Mouse (Mus musculus): ENCODE measurements around the gene Vac14. TPM values are rescaled to one million over a fixed set of nuclear protein-coding genes. Genes with fewer than 3 reads are reported as not detected.

The Vac14 gene
- polyA plus RNA-seq, 1 experiment from 2014 or later = 27.7 TPM

GRCm38 (mm10) chr8:110716075-110716474 lies 97.7 kb downstream of the Vac14 start:
- Histone ChIP-seq H3K9me3 (replicated peaks) (no peaks in the 10 kb centered on the region), H3K4me3 (no peak overlapping the region), H3K4me1 (peaks cover 57% of the 10 kb centered on the region), H3K27me3 (ENCODE audit: low read depth, poor library complexity, severe bottlenecking) (peaks cover 15% of the 10 kb centered on the region), H3K27ac (replicated peaks) (peak overlapping the region; percentile 67), H3K36me3 (peaks cover 49% of the 10 kb centered on the region)
- no peak for DNase-seq (ENCODE audit: low spot score)
- WGBS = 73% methylated on average over 4 of the region's 4 CpGs

GRCm38 (mm10) chr8:110717131-110717530 lies 98.7 kb downstream of the Vac14 start:
- H3K27me3 ChIP-seq (ENCODE audit: low read depth, poor library complexity, severe bottlenecking) = peaks cover 15% of the 10 kb centered on the region
- H3K27ac ChIP-seq (replicated peaks) = peak overlapping the region; percentile 67
- H3K9me3 ChIP-seq (replicated peaks) = no peaks in the 10 kb centered on the region
- H3K4me3 ChIP-seq = no peak overlapping the region
- whole genome bisulfite sequencing = 68% methylated on average over 7 of the region's 7 CpGs
- peaks cover 63% of the 10 kb centered on the region for H3K4me1 ChIP-seq
- H3K36me3 ChIP-seq = peaks cover 39% of the 10 kb centered on the region
- DNase-seq (ENCODE audit: low spot score) = no peak

- peaks cover 15% of the 10 kb centered on the region for H3K27me3 ChIP-seq (ENCODE audit: low read depth, poor library complexity, severe bottlenecking)
- H3K36me3 ChIP-seq = peaks cover 31% of the 10 kb centered on the region
- peaks cover 76% of the 10 kb centered on the region for H3K4me1 ChIP-seq
- H3K9me3 ChIP-seq (replicated peaks) = no peaks in the 10 kb centered on the region
- WGBS = 93% methylated on average over 8 of the region's 8 CpGs
- H3K4me3 ChIP-seq = no peak overlapping the region
- no peak for DNase-seq (ENCODE audit: low spot score)
- H3K27ac ChIP-seq (replicated peaks) = peak overlapping the region; percentile 57; the same call in 1 of the 2 replicates
Observed at GRCm38 (mm10) chr8:110718209-110718968, 100.0 kb downstream of the Vac14 start.

- H3K36me3 ChIP-seq = peaks cover 26% of the 10 kb centered on the region
- peaks cover 83% of the 10 kb centered on the region for H3K4me1 ChIP-seq
- H3K27me3 ChIP-seq (ENCODE audit: low read depth, poor library complexity, severe bottlenecking) = peaks cover 15% of the 10 kb centered on the region
- 52% methylated on average over 12 of the region's 12 CpGs for WGBS
- peak overlapping the region; percentile 57 for H3K27ac ChIP-seq (replicated peaks)
- no peaks in the 10 kb centered on the region for H3K9me3 ChIP-seq (replicated peaks)
- no peak for DNase-seq (ENCODE audit: low spot score)
- no peak overlapping the region for H3K4me3 ChIP-seq
Observed at GRCm38 (mm10) chr8:110718969-110719670, 100.7 kb downstream of the Vac14 start.

GRCm38 (mm10) chr8:110719898-110720653 lies 101.7 kb downstream of the Vac14 start:
- H3K27me3 ChIP-seq (ENCODE audit: low read depth, poor library complexity, severe bottlenecking) = peaks cover 15% of the 10 kb centered on the region
- peak overlapping the region; percentile 88; the same call in 1 of the 2 replicates for H3K4me3 ChIP-seq
- H3K4me1 ChIP-seq = peaks cover 85% of the 10 kb centered on the region
- no peaks in the 10 kb centered on the region for H3K9me3 ChIP-seq (replicated peaks)
- H3K27ac ChIP-seq (replicated peaks) = peak overlapping the region; percentile 94
- peaks cover 23% of the 10 kb centered on the region for H3K36me3 ChIP-seq
- 54% methylated on average over 6 of the region's 6 CpGs for WGBS
- DNase-seq (ENCODE audit: low spot score) = no peak

GRCm38 (mm10) chr8:110720685-110721598 lies 102.6 kb downstream of the Vac14 start, which contains the start of gene Mtss1l:
TSS of gene Mtss1l (plus strand) at chr8:110721476.
- peaks cover 15% of the 10 kb centered on the region for H3K27me3 ChIP-seq (ENCODE audit: low read depth, poor library complexity, severe bottlenecking)
- H3K4me1 ChIP-seq = peaks cover 85% of the 10 kb centered on the region
- peak within 1 kb of the TSS; percentile 88 for H3K4me3 ChIP-seq
- 5% methylated on average over 69 of the region's 75 CpGs for WGBS
- peak within 1 kb of the TSS; percentile 94 for H3K27ac ChIP-seq (replicated peaks)
- H3K9me3 ChIP-seq (replicated peaks) = no peaks in the 10 kb centered on the region
- peaks cover 22% of the 10 kb centered on the region for H3K36me3 ChIP-seq
- DNase-seq (ENCODE audit: low spot score) = peak; percentile 92

- peak overlapping the region; percentile 94 for H3K27ac ChIP-seq (replicated peaks)
- peak; percentile 65 for DNase-seq (ENCODE audit: low spot score)
- peak overlapping the region; percentile 88 for H3K4me3 ChIP-seq
- H3K4me1 ChIP-seq = peaks cover 85% of the 10 kb centered on the region
- H3K27me3 ChIP-seq (ENCODE audit: low read depth, poor library complexity, severe bottlenecking) = peaks cover 15% of the 10 kb centered on the region
- H3K9me3 ChIP-seq (replicated peaks) = no peaks in the 10 kb centered on the region
- 4% methylated on average over 53 of the region's 59 CpGs for WGBS
- peaks cover 30% of the 10 kb centered on the region for H3K36me3 ChIP-seq
Observed at GRCm38 (mm10) chr8:110721606-110722413, 103.4 kb downstream of the Vac14 start.

GRCm38 (mm10) chr8:110722414-110723011 lies 104.1 kb downstream of the Vac14 start:
- 67% methylated on average over 11 of the region's 11 CpGs for WGBS
- Histone ChIP-seq H3K36me3 (peaks cover 37% of the 10 kb centered on the region), H3K4me3 (peak overlapping the region; percentile 88), H3K27me3 (ENCODE audit: low read depth, poor library complexity, severe bottlenecking) (peaks cover 15% of the 10 kb centered on the region), H3K27ac (replicated peaks) (peak overlapping the region; percentile 94), H3K9me3 (replicated peaks) (no peaks in the 10 kb centered on the region), H3K4me1 (peaks cover 86% of the 10 kb centered on the region)
- no peak for DNase-seq (ENCODE audit: low spot score)

GRCm38 (mm10) chr8:110724493-110724892 lies 106.1 kb downstream of the Vac14 start:
- WGBS = 75% methylated on average over 3 of the region's 3 CpGs
- peak overlapping the region; percentile 12; the same call in 1 of the 2 replicates for H3K4me3 ChIP-seq
- H3K36me3 ChIP-seq = peaks cover 57% of the 10 kb centered on the region
- peaks cover 13% of the 10 kb centered on the region for H3K27me3 ChIP-seq (ENCODE audit: low read depth, poor library complexity, severe bottlenecking)
- no peak for DNase-seq (ENCODE audit: low spot score)
- H3K9me3 ChIP-seq (replicated peaks) = no peaks in the 10 kb centered on the region
- H3K4me1 ChIP-seq = peaks cover 76% of the 10 kb centered on the region
- 0 out of 2 replicates have a peak overlapping the region, but pooled peaks have one; percentile 65 for H3K27ac ChIP-seq (replicated peaks)

- Histone ChIP-seq H3K27ac (replicated peaks) (peak overlapping the region; percentile 65), H3K27me3 (ENCODE audit: low read depth, poor library complexity, severe bottlenecking) (peaks cover 5% of the 10 kb centered on the region; the same call in 1 of the 2 replicates), H3K4me1 (peaks cover 68% of the 10 kb centered on the region), H3K4me3 (peak overlapping the region; percentile 12; the same call in 1 of the 2 replicates), H3K36me3 (peaks cover 65% of the 10 kb centered on the region), H3K9me3 (replicated peaks) (no peaks in the 10 kb centered on the region)
- DNase-seq (ENCODE audit: low spot score) = no peak
- 53% methylated on average over 7 of the region's 7 CpGs for WGBS
Observed at GRCm38 (mm10) chr8:110725084-110725838, 106.9 kb downstream of the Vac14 start.

Data from midbrain, embryonic 10.5 days (tissue).